Mouse (Mus musculus) testis, adult 2 months (tissue): ENCODE results near the gene Hc. TPM values are rescaled to one million over a fixed set of nuclear protein-coding genes. Genes with fewer than 3 reads are reported as not detected.

Experiments
- H3K27ac ChIP-seq: fragments of 200-500 bp; 2 replicates; pipeline ENCODE4 v1.5.1; 2012; ENCODE audit warnings: low read depth, low read length; ENCODE audit not compliant: control insufficient read depth, insufficient read depth
- H3K27me3 ChIP-seq: fragments of 200-500 bp; 2 replicates; pipeline ENCODE4 v1.6.1; 2012; ENCODE audit warnings: mild to moderate bottlenecking, low read length, moderate library complexity; ENCODE audit not compliant: control insufficient read depth, insufficient read depth
- H3K36me3 ChIP-seq: fragments of 200-500 bp; 2 replicates; pipeline ENCODE4 v1.6.1; 2012; ENCODE audit warnings: mild to moderate bottlenecking, low read length; ENCODE audit not compliant: control insufficient read depth, insufficient read depth
- H3K4me1 ChIP-seq: fragments of 200-500 bp; 2 replicates; pipeline ENCODE4 v1.6.1; 2012; ENCODE audit warnings: low read length; ENCODE audit not compliant: control insufficient read depth, insufficient read depth
- H3K4me3 ChIP-seq: fragments of 200-500 bp; 2 replicates; pipeline ENCODE4 v1.5.1; 2012; ENCODE audit warnings: low read depth, mild to moderate bottlenecking, low read length, moderate library complexity, mixed read lengths; ENCODE audit not compliant: control insufficient read depth
- CTCF ChIP-seq: fragments of 200-500 bp; IDR thresholded peaks from 2 replicates; pipeline ENCODE4 v1.5.1; 2012; ENCODE audit warnings: low read depth, mild to moderate bottlenecking, inconsistent platforms, low read length, moderate library complexity; ENCODE audit not compliant: control insufficient read depth, insufficient read depth, insufficient replicate concordance
- POLR2A ChIP-seq: fragments of 200-500 bp; IDR thresholded peaks from 2 replicates; pipeline ENCODE4 v1.6.1; 2012; ENCODE audit warnings: low read depth, mild to moderate bottlenecking, inconsistent platforms, low read length, moderate library complexity; ENCODE audit not compliant: control insufficient read depth
- polyA plus RNA-seq: library from polyadenylated mRNA; depleted of rRNA; stranded (reverse); fragments of >200 nt; gene quantifications from 2 replicates; pipeline ENCODE4 v1.2.3, GENCODE M21; 2012

The Hc gene
- polyA plus RNA-seq, 1 experiment = 1.3 TPM

- Histone ChIP-seq H3K27ac (no peak overlapping the region), H3K4me3 (no peak overlapping the region), H3K4me1 (no peaks in the 10 kb centered on the region), H3K27me3 (no peaks in the 10 kb centered on the region), H3K36me3 (no peaks in the 10 kb centered on the region)
- TF ChIP-seq CTCF = no peak
- no peak for TF ChIP-seq POLR2A
Measured at GRCm38 (mm10) chr2:34987595-34987994, 73.6 kb downstream of the Hc start.

- no peak for TF ChIP-seq CTCF
- TF ChIP-seq POLR2A = no peak
- H3K4me3 ChIP-seq = no peak overlapping the region
- H3K27ac ChIP-seq = no peak overlapping the region
- no peaks in the 10 kb centered on the region for H3K27me3 ChIP-seq
- no peaks in the 10 kb centered on the region for H3K36me3 ChIP-seq
- H3K4me1 ChIP-seq = no peaks in the 10 kb centered on the region
Measured at GRCm38 (mm10) chr2:34984885-34985284, 76.4 kb downstream of the Hc start.

GRCm38 (mm10) chr2:34982906-34983698 lies 78.1 kb downstream of the Hc start:
- Histone ChIP-seq H3K27me3 (no peaks in the 10 kb centered on the region), H3K36me3 (no peaks in the 10 kb centered on the region), H3K4me1 (no peaks in the 10 kb centered on the region), H3K4me3 (no peak overlapping the region), H3K27ac (no peak overlapping the region)
- TF ChIP-seq POLR2A = no peak
- no peak for TF ChIP-seq CTCF

DNA sequence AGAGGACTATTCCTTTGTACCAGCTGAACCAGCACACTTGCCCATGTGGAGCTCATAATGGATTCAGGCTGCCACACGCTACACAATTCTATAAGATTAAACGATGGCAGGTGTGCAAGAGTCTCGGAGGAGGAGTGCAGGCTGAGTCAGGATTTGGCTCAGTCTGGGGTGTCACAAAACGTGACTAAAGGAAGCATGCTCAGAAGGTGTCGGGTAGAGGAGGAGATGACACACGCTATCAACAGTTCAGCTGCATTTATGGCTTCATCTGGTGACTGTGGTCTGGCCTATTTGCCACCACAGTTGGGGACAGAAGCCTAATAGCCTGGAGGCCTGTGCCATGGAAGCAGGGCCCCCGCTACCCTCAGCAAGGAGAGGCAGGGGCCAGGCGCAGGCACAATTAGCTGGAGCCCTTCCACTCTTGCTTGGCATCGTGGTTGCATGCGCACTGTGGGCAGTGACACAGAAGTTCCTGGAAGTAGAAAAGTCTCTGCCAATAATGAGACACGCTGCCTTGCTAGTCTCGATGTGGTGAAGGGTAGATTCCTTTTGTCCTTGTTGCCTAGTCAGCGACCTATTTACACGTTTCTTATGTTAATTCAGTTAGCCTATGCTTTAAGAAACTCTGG lies 79.0 kb downstream of the Hc start:
- Histone ChIP-seq H3K36me3 (no peaks in the 10 kb centered on the region), H3K4me1 (peaks cover 2% of the 10 kb centered on the region; the same call in 1 of the 2 replicates), H3K4me3 (no peak overlapping the region), H3K27ac (no peak overlapping the region), H3K27me3 (no peaks in the 10 kb centered on the region)
- TF ChIP-seq CTCF = no peak
- no peak for TF ChIP-seq POLR2A

DNA sequence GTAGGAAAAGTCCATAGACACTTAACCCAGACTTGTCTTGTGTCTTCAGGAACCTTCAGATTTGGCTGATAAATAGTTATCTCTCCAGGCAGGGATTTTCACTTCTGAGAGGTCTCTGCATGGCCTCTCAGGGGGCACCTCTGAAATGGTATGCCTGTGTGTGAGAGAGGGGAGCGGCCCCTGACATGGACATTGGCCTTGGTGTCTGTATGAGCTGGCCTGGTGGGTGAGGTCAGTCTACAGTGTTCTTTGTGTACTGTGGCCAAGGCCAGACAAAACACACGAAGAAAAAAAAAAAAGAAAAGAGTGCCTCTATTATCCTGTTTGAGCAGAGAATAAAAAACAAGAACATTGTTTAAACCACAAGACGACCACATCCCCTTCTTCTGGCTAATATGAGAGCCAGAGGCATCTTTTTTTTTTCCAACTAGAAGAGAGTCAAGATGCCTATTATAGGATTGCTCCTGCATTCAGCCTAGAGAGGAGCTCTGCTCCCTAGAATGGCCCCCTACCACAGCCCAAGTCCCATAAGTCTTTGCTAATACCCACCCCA lies 81.7 kb downstream of the Hc start:
- peaks cover 2% of the 10 kb centered on the region; the same call in 1 of the 2 replicates for H3K4me1 ChIP-seq
- H3K27me3 ChIP-seq = no peaks in the 10 kb centered on the region
- TF ChIP-seq CTCF = no peak
- no peak for TF ChIP-seq POLR2A
- no peaks in the 10 kb centered on the region for H3K36me3 ChIP-seq
- no peak overlapping the region for H3K27ac ChIP-seq
- no peak overlapping the region for H3K4me3 ChIP-seq

- H3K27me3 ChIP-seq = no peaks in the 10 kb centered on the region
- TF ChIP-seq CTCF = no peak
- no peak overlapping the region for H3K27ac ChIP-seq
- no peaks in the 10 kb centered on the region for H3K36me3 ChIP-seq
- no peak overlapping the region for H3K4me3 ChIP-seq
- peaks cover 2% of the 10 kb centered on the region; the same call in 1 of the 2 replicates for H3K4me1 ChIP-seq
Measured at GRCm38 (mm10) chr2:34978226-34978625, 83.0 kb downstream of the Hc start.

- peaks cover 2% of the 10 kb centered on the region; the same call in 1 of the 2 replicates for H3K4me1 ChIP-seq
- H3K4me3 ChIP-seq = no peak overlapping the region
- H3K27ac ChIP-seq = no peak overlapping the region
- no peaks in the 10 kb centered on the region for H3K36me3 ChIP-seq
- no peaks in the 10 kb centered on the region for H3K27me3 ChIP-seq
- TF ChIP-seq CTCF = no peak
- no peak for TF ChIP-seq POLR2A
Measured at GRCm38 (mm10) chr2:34976945-34977658, 84.1 kb downstream of the Hc start.
